Mouse (Mus musculus): ENCODE results near the gene Pik3ip1. TPM values are rescaled to one million over a fixed set of nuclear protein-coding genes. Genes with fewer than 3 reads are reported as not detected.

Gene Pik3ip1
- total RNA-seq, 2 experiments from 2014 or later: 0.77 to 3.8 TPM

DNA sequence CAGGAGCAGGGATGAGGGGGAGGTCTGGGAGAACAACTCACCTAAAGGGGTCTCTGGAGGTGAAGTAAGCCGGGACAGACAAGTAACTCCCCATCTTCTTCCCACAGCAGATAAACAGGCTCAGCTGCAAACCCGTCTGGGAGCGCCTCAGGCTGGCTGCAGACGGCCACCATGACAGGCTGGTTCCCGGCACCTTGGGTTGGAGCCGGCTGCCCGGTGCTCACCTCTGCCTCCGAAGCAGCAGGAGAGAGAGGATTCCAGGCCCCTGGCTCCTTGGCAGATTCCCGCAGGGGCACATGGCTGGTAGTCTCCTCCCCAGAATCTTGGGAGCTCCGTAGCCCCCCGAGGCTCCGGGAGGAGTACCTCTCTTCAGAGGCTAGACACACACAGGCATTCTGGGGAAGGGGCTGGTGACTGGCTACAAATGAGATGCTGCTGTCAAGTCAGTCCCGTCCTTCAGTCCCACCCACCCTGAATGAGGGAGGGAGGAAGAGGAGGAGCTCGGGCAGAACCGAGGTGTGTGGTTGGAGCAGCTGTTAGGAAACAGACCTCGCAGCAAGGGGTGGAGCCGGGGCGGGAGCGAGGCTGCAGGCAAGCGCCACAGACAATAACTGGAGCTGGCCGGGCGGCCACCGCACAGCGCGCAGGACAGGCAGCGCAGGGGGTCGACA, 40.9 kb downstream of the Pik3ip1 start:
- ATAC-seq (replicated peaks; ENCODE audit: low FRiP score, poor library complexity, severe bottlenecking): peak; percentile 62; the same call in 1 of the 2 replicates

DNA sequence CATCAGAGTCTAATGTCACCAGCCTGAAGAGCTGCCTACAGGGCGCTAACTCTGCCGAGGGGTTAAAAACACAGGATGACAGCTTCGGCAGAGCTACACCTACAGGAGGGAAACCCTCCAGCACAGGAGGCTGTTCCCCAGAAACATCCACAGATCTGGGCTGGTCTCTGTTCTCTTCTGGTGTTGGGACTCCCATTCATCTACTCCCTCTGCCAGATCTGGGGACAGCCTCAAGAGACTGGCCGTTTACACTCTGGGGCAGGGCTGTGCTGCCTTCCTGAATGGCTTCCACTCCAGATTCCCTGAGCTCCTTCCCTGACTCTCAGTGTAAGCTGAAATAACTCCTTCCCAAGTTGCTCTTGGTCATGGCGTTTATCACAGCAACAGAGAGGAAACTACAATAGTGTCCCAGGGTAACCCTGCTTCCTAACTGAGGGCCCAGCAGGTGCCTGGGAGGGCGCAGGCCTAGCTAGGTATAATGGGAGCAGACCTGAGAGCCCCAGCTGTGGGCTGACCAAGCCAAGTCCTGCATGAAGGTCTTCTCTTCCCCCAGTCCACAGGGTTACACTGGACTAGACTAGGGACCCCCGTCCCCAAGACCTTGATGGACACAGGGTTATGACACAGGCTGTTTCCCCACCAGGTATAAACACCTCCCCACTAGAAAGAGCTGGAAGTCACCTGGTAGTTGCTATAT, 41.5 kb downstream of the Pik3ip1 start:
- peak; percentile 36 for ATAC-seq (replicated peaks; ENCODE audit: low FRiP score, poor library complexity, severe bottlenecking)

DNA sequence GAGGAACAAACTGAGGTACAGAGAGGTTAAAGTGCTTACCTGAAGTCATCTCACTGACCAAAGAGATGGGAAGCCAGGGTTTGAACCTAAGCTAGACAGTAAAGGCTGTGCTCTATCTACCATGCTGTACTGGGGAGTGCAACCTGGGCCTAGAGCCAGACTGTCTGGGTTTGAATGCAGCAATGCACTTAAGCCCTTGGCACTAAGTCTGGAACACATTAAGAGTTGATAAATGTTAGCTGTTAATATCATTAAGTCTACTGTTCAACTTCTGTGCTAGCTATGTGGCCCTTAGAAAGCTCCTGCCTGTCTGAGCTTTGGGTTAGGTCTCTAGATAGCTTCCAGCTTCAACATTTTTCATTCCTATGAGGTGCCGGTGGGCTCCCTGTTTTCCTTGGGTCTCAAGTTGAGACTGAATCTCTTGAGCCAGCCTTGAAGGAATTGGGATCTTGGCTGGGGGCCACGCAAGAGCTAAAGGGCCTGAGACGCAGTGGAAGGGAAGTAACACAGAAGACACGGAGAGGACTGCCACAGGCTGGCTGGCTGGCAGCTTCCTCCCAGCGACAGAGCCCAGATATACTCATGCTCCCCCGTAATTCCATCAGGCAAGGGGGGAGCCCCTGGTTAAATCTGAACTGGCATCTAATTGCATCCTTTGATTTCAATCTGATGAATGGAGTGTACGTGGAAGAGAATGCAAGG, 43.5 kb downstream of the Pik3ip1 start:
- no peak for ATAC-seq (replicated peaks; ENCODE audit: low FRiP score, poor library complexity, severe bottlenecking)

DNA sequence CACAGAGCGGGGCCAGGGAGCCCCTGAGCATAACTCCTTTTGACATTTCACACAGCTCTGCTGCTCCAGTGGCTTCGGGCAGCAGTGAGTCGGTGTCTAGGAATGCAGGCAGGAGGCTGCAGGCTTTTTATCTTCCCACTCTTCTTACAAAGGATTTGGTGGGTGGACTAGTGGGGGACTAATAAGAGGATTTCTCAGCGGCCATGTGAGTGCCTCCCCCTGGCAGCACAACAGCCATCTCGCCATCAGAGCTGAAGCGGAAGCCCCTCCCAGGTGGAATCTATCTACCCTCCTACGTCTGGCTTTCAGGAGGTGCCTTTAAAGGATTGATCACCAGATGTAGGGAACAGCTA, 44.1 kb downstream of the Pik3ip1 start:
- no peak for ATAC-seq (replicated peaks; ENCODE audit: low FRiP score, poor library complexity, severe bottlenecking)

DNA sequence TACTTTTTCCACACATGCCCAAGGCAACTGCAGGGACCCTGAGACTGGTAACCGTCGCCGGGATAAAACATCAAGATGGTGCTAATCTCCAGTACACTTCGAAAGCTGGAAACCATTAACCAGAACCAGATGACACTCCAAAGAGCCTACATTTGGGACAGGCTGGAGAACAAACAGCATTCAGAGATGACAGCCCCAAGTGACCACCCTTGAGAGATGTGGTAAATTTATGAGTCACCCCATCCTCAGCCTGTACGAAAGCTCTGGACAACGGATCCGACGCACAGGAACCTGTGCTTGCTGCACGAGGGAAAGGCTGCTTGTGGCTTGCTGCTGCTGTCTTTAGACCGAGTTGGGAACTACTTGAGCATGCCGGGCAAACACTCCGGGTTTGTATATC, 44.5 kb downstream of the Pik3ip1 start:
- ATAC-seq (replicated peaks; ENCODE audit: low FRiP score, poor library complexity, severe bottlenecking): no peak

DNA sequence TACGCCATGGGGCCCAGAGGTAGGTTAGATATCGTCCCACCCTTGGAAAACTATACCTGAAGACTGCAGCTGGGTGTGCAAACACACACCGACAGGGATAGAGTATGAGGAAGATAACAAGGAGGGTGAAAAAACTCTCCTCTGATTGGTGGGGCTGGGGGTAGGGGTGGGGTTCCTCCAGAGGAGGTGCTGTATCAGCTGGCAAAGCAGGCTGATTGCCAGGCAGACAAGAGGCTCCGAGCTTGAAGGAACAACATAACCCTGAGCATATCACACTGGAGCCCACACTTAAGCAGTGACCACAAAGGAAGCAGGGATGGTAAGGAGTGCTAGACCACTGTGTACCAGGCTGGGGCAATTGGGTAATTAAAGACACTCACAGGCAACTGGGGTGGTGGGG, 49.2 kb downstream of the Pik3ip1 start:
- ATAC-seq (replicated peaks; ENCODE audit: low FRiP score, poor library complexity, severe bottlenecking): no peak

DNA sequence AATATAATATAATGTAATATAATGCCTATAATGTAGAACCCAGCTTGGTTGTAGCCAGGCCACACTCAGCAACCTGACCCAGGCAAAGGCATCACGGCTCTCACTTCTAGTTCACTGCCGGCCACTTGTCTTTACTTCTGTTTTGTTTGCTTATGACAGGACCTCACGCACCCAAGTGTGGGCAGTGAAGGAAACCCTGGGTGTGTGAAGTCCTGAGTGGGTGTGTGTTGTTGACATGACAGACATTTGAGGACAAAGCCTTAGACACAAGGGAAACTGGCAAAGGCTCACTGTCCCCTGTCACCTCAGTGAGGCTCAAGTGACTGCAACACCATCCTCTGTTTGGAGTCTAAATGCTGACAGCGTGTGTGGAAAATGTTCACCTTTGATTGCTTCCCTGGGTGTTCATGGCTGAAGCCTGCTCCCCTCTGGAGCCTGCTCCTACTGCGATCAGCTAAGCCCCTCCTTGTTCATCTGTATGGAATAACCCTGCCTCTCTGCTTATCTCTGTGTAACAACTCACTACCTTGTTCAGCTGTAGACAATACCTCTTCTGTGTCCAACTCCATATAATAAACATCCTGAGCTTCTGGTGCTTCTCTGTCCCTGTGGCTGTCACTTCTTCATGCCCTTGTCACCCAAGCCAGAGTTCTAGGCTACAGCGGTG, 51.1 kb downstream of the Pik3ip1 start:
- ATAC-seq (replicated peaks; ENCODE audit: low FRiP score, poor library complexity, severe bottlenecking): no peak

DNA sequence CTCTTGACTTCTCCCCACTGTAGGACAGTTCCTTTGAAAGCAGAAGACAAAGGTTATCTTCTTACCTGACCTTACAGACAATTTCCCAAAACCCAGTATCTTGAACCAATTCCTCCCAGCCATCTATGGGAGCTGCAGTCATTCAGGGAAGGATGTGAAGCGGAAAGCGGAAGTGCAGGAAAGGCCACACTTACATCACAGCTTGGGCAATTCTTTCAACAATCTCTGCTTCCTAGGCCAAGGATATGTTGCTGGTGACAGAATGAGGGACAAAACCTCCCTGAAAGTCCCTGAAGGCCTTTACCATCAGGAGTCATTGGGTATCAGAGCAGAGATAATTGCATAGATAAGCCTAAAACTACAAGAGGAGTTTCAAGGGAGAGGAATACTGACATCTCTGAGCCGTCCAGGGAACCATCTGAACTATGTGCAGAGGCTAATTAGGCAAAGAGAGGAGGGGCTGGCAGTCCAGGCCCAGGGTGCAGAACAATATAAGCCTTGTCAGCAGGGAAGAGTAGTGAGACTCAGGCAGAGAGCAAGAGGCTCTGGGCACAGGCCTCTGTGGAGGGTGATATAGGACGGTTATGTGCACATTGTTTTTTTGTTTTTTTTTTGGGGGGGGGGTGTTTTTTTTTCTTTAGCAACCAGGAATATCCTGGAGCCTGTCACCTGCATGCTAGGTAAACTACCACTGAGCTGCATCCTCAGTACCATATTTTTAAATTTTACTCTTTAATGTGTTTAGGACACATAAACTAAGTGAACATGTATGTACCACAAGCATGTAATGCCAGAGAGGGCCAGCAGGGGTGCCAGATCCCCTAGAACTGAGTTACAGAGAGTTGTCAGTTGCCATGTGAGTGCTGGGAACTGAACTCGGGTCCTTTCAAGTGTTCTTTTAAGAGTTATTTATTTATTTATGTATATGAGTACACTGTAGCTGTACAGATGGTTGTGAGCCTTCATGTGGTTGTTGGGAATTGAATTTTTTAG, 52.7 kb downstream of the Pik3ip1 start:
- no peak for ATAC-seq (replicated peaks; ENCODE audit: low FRiP score, poor library complexity, severe bottlenecking)

DNA sequence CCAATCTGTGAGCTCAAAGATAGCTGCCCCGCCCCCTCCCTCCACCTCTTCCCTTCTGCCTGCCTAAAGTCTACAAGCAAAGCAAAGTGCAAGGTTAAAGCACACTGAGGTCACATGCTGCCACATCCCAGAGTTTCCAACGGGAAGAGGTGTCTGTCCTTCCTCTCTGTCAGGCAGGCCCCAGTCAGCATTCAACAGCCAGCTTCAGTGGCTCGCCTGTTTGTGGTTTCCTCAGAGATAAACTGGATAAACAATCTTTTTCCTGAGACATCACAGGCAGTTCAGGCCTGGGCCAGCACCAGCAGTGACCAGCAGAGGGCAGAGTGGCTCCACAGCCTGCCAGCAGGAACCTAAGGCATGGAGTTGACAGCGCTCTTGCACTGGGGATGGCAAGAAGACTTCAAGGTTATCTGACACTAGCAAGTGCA, 56.8 kb downstream of the Pik3ip1 start:
- ATAC-seq (replicated peaks; ENCODE audit: low FRiP score, poor library complexity, severe bottlenecking): peak; percentile 93

DNA sequence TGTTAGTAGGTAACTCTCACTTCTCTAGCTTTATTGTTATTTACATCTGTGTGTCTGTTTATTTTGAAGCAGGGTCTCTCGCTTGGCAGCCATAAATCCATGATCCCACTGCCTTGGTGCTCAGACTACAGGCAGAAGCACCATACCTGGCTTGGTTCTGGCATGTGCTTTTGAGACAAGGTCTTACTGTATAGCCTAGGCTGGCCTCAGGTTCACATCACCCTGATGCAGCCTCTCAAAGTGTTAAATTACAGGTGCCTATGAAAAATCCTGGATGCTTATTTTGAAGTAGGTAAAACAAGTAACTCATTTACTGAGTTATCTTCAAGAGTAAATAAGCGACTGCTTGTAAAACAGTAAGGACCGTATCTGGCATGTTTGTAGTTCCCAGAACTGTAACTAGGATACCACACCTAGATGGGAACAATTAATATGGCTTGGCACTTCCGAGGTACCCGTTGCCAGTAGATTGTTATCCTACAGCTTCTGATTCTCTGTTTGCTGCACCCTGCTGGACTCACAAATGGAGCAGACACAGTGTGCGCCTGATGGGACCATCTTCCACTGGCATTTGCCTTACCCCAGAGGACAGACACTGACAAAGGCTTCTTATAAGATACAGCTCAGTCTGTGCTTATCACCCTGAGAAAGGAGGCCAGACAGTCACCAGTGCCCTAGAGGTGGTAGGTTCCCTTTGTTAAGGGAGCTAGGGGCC, 57.4 kb downstream of the Pik3ip1 start:
- no peak for ATAC-seq (replicated peaks; ENCODE audit: low FRiP score, poor library complexity, severe bottlenecking)

DNA sequence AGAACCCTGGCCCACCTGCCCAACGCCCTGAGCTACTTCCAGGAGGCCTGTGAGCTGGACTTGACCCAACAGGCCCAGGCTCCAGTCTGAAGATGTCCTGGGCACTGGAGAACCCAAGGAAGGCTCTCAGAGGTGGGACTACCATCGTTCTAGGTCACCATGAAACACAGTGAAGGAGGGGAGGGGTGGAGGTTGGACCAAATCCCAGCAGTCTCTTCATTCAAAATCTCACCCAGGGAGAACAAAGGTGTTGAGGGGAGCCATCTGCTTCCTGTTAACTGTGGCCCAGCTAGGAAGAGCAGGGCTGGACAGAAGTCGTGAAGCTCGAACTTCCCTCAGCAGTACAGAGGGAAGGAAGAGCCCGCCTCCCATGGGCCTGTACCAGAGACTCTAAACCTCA, 59.8 kb downstream of the Pik3ip1 start:
- ATAC-seq (replicated peaks; ENCODE audit: low FRiP score, poor library complexity, severe bottlenecking): no peak

DNA sequence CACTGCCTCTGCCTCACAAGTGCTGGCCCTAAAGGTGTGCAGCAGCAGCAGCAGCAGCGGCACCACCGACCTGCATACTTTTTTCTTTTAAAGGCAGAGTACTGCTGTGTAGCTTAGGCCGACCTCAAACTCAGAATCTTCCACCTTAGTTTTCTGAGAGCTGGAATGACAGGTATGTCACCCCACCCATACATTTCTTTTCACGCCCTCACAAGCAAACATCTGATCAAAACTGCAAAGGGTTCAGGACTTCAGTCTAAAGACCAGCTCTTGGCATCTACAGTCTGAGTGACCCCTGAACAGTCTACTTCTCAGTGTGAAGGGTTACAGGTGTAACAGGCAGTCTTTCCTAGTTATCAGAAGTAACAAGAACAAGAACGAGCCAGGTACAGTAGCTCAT, 60.6 kb downstream of the Pik3ip1 start:
- ATAC-seq (replicated peaks; ENCODE audit: low FRiP score, poor library complexity, severe bottlenecking): no peak

DNA sequence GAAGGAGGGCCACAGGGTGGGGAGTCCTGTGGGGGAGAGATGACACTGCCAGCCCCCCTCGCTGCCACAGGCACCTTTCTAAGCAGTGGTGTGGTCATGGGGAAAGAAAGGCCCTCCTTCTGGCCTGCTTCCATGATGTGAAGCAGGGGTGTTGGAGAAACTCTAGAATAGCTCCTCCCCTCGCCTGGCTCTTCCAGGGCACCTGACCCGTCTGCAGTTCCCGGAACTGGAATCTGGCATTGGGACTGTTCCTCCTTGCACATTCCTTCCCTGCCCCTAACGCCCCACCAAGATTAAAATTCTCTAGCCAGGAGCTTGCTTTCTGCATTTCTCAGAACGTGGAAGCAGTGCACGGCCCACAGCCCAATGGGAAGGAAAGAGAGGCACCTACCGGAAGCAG, 62.3 kb downstream of the Pik3ip1 start:
- ATAC-seq (replicated peaks; ENCODE audit: low FRiP score, poor library complexity, severe bottlenecking): no peak

Other genes with a start within 250 kb of the Pik3ip1 start
- gene Sfi1, start 136.9 kb upstream of the Pik3ip1 start, total RNA-seq (2015; ENCODE audit: low replicate concordance): 7.7 TPM in 1 of 2 replicates, not detected in the other
- gene Sfi1, start 136.9 kb upstream of the Pik3ip1 start, total RNA-seq (2017; ENCODE audit: low replicate concordance): 2.6 and 3.9 TPM in 2 replicates
- 20.2 and 71.5 TPM in 2 replicates for gene Eif4enif1, start 128.0 kb upstream of the Pik3ip1 start, total RNA-seq (2015; ENCODE audit: low replicate concordance)
- gene Eif4enif1, start 128.0 kb upstream of the Pik3ip1 start, total RNA-seq (2017; ENCODE audit: low replicate concordance): 31.5 and 44.0 TPM in 2 replicates
- gene Drg1, start 64.0 kb upstream of the Pik3ip1 start, total RNA-seq (2015; ENCODE audit: low replicate concordance): 54.8 and 79.9 TPM in 2 replicates
- 66.1 and 97.9 TPM in 2 replicates for gene Drg1, start 64.0 kb upstream of the Pik3ip1 start, total RNA-seq (2017; ENCODE audit: low replicate concordance)
- gene Patz1, start 41.5 kb upstream of the Pik3ip1 start, total RNA-seq (2015; ENCODE audit: low replicate concordance): 18.0 and 18.6 TPM in 2 replicates
- gene Patz1, start 41.5 kb upstream of the Pik3ip1 start, total RNA-seq (2017; ENCODE audit: low replicate concordance): 13.5 and 22.2 TPM in 2 replicates
- gene Limk2, start 78.8 kb downstream of the Pik3ip1 start, total RNA-seq (2015; ENCODE audit: low replicate concordance): 4.2 and 4.4 TPM in 2 replicates
- 6.4 and 9.7 TPM in 2 replicates for gene Limk2, start 78.8 kb downstream of the Pik3ip1 start, total RNA-seq (2017; ENCODE audit: low replicate concordance)
- gene Rnf185, start 122.0 kb downstream of the Pik3ip1 start, total RNA-seq (2015; ENCODE audit: low replicate concordance): 2.7 and 6.3 TPM in 2 replicates
- gene Rnf185, start 122.0 kb downstream of the Pik3ip1 start, total RNA-seq (2017; ENCODE audit: low replicate concordance): 3.2 and 3.6 TPM in 2 replicates
- gene Pla2g3, start 157.9 kb downstream of the Pik3ip1 start, total RNA-seq (2015; ENCODE audit: low replicate concordance): not detected in 2 replicates
- gene Pla2g3, start 157.9 kb downstream of the Pik3ip1 start, total RNA-seq (2017; ENCODE audit: low replicate concordance): 0.28 TPM in 1 of 2 replicates, not detected in the other
- gene Inpp5j, start 174.4 kb downstream of the Pik3ip1 start, total RNA-seq (2015; ENCODE audit: low replicate concordance): 0.38 and 2.5 TPM in 2 replicates
- gene Inpp5j, start 174.4 kb downstream of the Pik3ip1 start, total RNA-seq (2017; ENCODE audit: low replicate concordance): 0.34 and 0.42 TPM in 2 replicates
- not detected in 2 replicates for gene Selenom, start 184.3 kb downstream of the Pik3ip1 start, total RNA-seq (2015; ENCODE audit: low replicate concordance)
- gene Selenom, start 184.3 kb downstream of the Pik3ip1 start, total RNA-seq (2017; ENCODE audit: low replicate concordance): 1.5 TPM in 1 of 2 replicates, not detected in the other
- 4.2 and 13.6 TPM in 2 replicates for gene Smtn, start 210.2 kb downstream of the Pik3ip1 start, total RNA-seq (2015; ENCODE audit: low replicate concordance)
- 2.0 and 2.7 TPM in 2 replicates for gene Smtn, start 210.2 kb downstream of the Pik3ip1 start, total RNA-seq (2017; ENCODE audit: low replicate concordance)

All from erythroblast, adult 5-6 weeks (primary cell).